In genomic region chr19:47316288-47317062, GRCm38 (mm10) we compare ENCODE assay signal across 8 mouse cellular contexts.
DNase-seq lines count a peak whose midpoint lies in the region; ATAC-seq and TF ChIP-seq lines count a peak whose summit lies in the region.

No protein-coding gene starts in this region.

- no peak for ATAC-seq in forebrain, embryonic 11.5 days (replicated peaks; ENCODE audit: low FRiP score)
- no peak for ATAC-seq in embryonic facial prominence, embryonic 14.5 days (ENCODE audit: low read depth)
- ATAC-seq in limb, embryonic 12.5 days (ENCODE audit: insufficient number of reproducible peaks, insufficient read depth, low FRiP score, low TSS enrichment, low read depth) = no peak

- H3K9ac ChIP-seq in forebrain, embryonic 11.5 days (ENCODE audit: low read length) = no peak overlapping the region
- H3K9ac ChIP-seq in liver, adult 2 months (ENCODE audit: low read depth, low read length) = no peak overlapping the region
- no peak overlapping the region for H3K9ac ChIP-seq in embryonic facial prominence, embryonic 14.5 days (ENCODE audit: low read depth, low read length)
- H3K9ac ChIP-seq in limb, embryonic 12.5 days (replicated peaks) = no peak overlapping the region

- no peaks in the 10 kb centered on the region for H3K9me3 ChIP-seq in forebrain, embryonic 11.5 days (ENCODE audit: control insufficient read depth, low read length)
- H3K9me3 ChIP-seq in forebrain, embryonic 10.5 days = no peaks in the 10 kb centered on the region
- H3K9me3 ChIP-seq in embryonic facial prominence, embryonic 14.5 days (ENCODE audit: control insufficient read depth, low read length) = no peaks in the 10 kb centered on the region
- H3K9me3 ChIP-seq in limb, embryonic 12.5 days = no peaks in the 10 kb centered on the region

- no peak overlapping the region for H3K4me2 ChIP-seq in forebrain, embryonic 11.5 days (ENCODE audit: low read depth, low read length, severe bottlenecking)
- no peak overlapping the region for H3K4me2 ChIP-seq in embryonic facial prominence, embryonic 14.5 days (ENCODE audit: low read depth, low read length)
- no peak overlapping the region for H3K4me2 ChIP-seq in limb, embryonic 12.5 days

- WGBS in forebrain, embryonic 11.5 days = 71% methylated on average over 19 of the region's 19 CpGs
- WGBS in forebrain, embryonic 10.5 days = 76% methylated on average over 19 of the region's 19 CpGs
- WGBS in liver, adult 2 months = 58% methylated on average over 19 of the region's 19 CpGs
- 56% methylated on average over 19 of the region's 19 CpGs for WGBS in embryonic facial prominence, embryonic 14.5 days
- WGBS in limb, embryonic 12.5 days = 65% methylated on average over 19 of the region's 19 CpGs

- peaks cover 4% of the 10 kb centered on the region; the same call in 1 of the 2 replicates for H3K79me2 ChIP-seq in liver, adult 2 months (ENCODE audit: control insufficient read depth, insufficient read depth, low read length)

- no peaks in the 10 kb centered on the region for H3K27me3 ChIP-seq in forebrain, embryonic 11.5 days (ENCODE audit: control insufficient read depth, insufficient read depth, low read length)
- H3K27me3 ChIP-seq in forebrain, embryonic 10.5 days (ENCODE audit: poor library complexity, severe bottlenecking) = peaks cover 9% of the 10 kb centered on the region; the same call in 1 of the 2 replicates
- H3K27me3 ChIP-seq in liver, adult 2 months (ENCODE audit: control insufficient read depth, insufficient read depth, low read length) = no peaks in the 10 kb centered on the region
- H3K27me3 ChIP-seq in embryonic facial prominence, embryonic 14.5 days (replicated peaks; ENCODE audit: control insufficient read depth, insufficient read depth, low read length) = no peaks in the 10 kb centered on the region
- H3K27me3 ChIP-seq in limb, embryonic 12.5 days = no peaks in the 10 kb centered on the region

- H3K27ac ChIP-seq in forebrain, embryonic 11.5 days (ENCODE audit: low read depth, low read length) = no peak overlapping the region
- no peak overlapping the region for H3K27ac ChIP-seq in forebrain, embryonic 10.5 days
- H3K27ac ChIP-seq in liver, adult 2 months (replicated peaks; ENCODE audit: insufficient read depth, low read depth, low read length) = no peak overlapping the region
- H3K27ac ChIP-seq in embryonic facial prominence, embryonic 14.5 days (replicated peaks; ENCODE audit: low read depth, low read length) = peak overlapping the region; percentile 86
- H3K27ac ChIP-seq in limb, embryonic 12.5 days = peak overlapping the region; percentile 99

- TF ChIP-seq POLR2A in liver, adult 2 months (IDR thresholded peaks at IDR 0.05; ENCODE audit: extremely low read depth, insufficient read depth, low read length) = no peak

- H3K36me3 ChIP-seq in forebrain, embryonic 11.5 days (ENCODE audit: control insufficient read depth, insufficient read depth, low read length) = no peaks in the 10 kb centered on the region
- peaks cover 13% of the 10 kb centered on the region for H3K36me3 ChIP-seq in forebrain, embryonic 10.5 days (replicated peaks)
- no peaks in the 10 kb centered on the region for H3K36me3 ChIP-seq in liver, adult 2 months (ENCODE audit: control insufficient read depth, insufficient read depth, low read length)
- peaks cover 13% of the 10 kb centered on the region for H3K36me3 ChIP-seq in embryonic facial prominence, embryonic 14.5 days (ENCODE audit: control insufficient read depth, insufficient read depth, low read length)
- peaks cover 12% of the 10 kb centered on the region for H3K36me3 ChIP-seq in limb, embryonic 12.5 days

- no peak overlapping the region for H3K4me3 ChIP-seq in forebrain, embryonic 11.5 days (ENCODE audit: low read depth, low read length)
- H3K4me3 ChIP-seq in forebrain, embryonic 10.5 days = no peak overlapping the region
- H3K4me3 ChIP-seq in liver, adult 2 months (ENCODE audit: insufficient read depth, low read depth, low read length) = no peak overlapping the region
- no peak overlapping the region for H3K4me3 ChIP-seq in embryonic facial prominence, embryonic 14.5 days (ENCODE audit: low read depth, low read length)
- no peak overlapping the region for H3K4me3 ChIP-seq in limb, embryonic 12.5 days (replicated peaks)

- H3K4me1 ChIP-seq in forebrain, embryonic 11.5 days (replicated peaks; ENCODE audit: control insufficient read depth, insufficient read depth, low read length) = peaks cover 23% of the 10 kb centered on the region
- peaks cover 100% of the 10 kb centered on the region for H3K4me1 ChIP-seq in forebrain, embryonic 10.5 days
- peaks cover 62% of the 10 kb centered on the region for H3K4me1 ChIP-seq in liver, adult 2 months (ENCODE audit: control insufficient read depth, insufficient read depth, low read length)
- peaks cover 89% of the 10 kb centered on the region for H3K4me1 ChIP-seq in embryonic facial prominence, embryonic 14.5 days (ENCODE audit: control insufficient read depth, insufficient read depth, low read length)
- H3K4me1 ChIP-seq in limb, embryonic 12.5 days (replicated peaks) = peaks cover 90% of the 10 kb centered on the region

- no peak for TF ChIP-seq CTCF in liver, adult 2 months (IDR thresholded peaks at IDR 0.05; ENCODE audit: low read depth, low read length)

- DNase-seq in forebrain, embryonic 11.5 days (ENCODE audit: low spot score) = peak; percentile 47
- no peak for DNase-seq in forebrain, embryonic 10.5 days (ENCODE audit: extremely low spot score, low spot score)
- peak; percentile 77 for DNase-seq in liver, adult 2 months (ENCODE audit: extremely low read depth, low read depth, low spot score)
- DNase-seq in liver = no peak
- DNase-seq in embryonic facial prominence, embryonic 14.5 days (ENCODE audit: low spot score) = no peak
- no peak for DNase-seq in frontal cortex, postnatal 10 days (ENCODE audit: low spot score in 2 of 2)
- no peak for DNase-seq in testis, postnatal 14 days (ENCODE audit: low spot score)

Comparison
In these comparisons a context has a peak if more than half of its experiments do, and no peak if none do; other contexts are left out.
1. DNase-seq: peak in forebrain, embryonic 11.5 days (single experiment) and liver, adult 2 months (single experiment); none in forebrain, embryonic 10.5 days (single experiment), liver (single experiment), embryonic facial prominence, embryonic 14.5 days (single experiment), frontal cortex, postnatal 10 days (0 of 2) and testis, postnatal 14 days (single experiment).
2. H3K27ac ChIP-seq: peak in embryonic facial prominence, embryonic 14.5 days (single experiment) and limb, embryonic 12.5 days (single experiment); none in forebrain, embryonic 11.5 days (single experiment), forebrain, embryonic 10.5 days (single experiment) and liver, adult 2 months (single experiment).